Mouse (Mus musculus) stomach, embryonic 15.5 days (tissue): Measurements from ENCODE around the gene Mrpl33. TPM values are rescaled to one million over a fixed set of nuclear protein-coding genes. Genes with fewer than 3 reads are reported as not detected.

Source experiments
- ATAC-seq: fragments of 200-750 bp; cut with Nextera tagmentation; 2 replicates; pipeline ENCODE4 v1.8.0; 2017; ENCODE audit warnings: low read depth, moderate number of reproducible peaks, moderate TSS enrichment; ENCODE audit not compliant: insufficient read depth, low FRiP score
- H3K27ac ChIP-seq: fragments of 300-500 bp; sonication (generic); 2 replicates; pipeline ENCODE4 v1.5.1; 2015; ENCODE audit warnings: mild to moderate bottlenecking, inconsistent platforms
- H3K27me3 ChIP-seq: fragments of 300-500 bp; sonication (generic); replicated peaks from 2 replicates; pipeline ENCODE4 v1.6.1; 2015; ENCODE audit warnings: inconsistent platforms
- H3K36me3 ChIP-seq: fragments of 300-500 bp; sonication (generic); 2 replicates; pipeline ENCODE4 v1.6.1; 2015; ENCODE audit warnings: inconsistent platforms
- H3K4me1 ChIP-seq: fragments of 300-500 bp; sonication (generic); 2 replicates; pipeline ENCODE4 v1.6.1; 2015; ENCODE audit warnings: inconsistent platforms
- H3K4me2 ChIP-seq: fragments of 300-500 bp; sonication (generic); 2 replicates; pipeline ENCODE4 v1.6.1; 2015; ENCODE audit warnings: mild to moderate bottlenecking, inconsistent platforms
- H3K4me3 ChIP-seq: fragments of 300-500 bp; sonication (generic); replicated peaks from 2 replicates; pipeline ENCODE4 v1.5.1; 2015; ENCODE audit warnings: inconsistent platforms
- H3K9ac ChIP-seq: fragments of 300-500 bp; sonication (generic); 2 replicates; pipeline ENCODE4 v1.6.1; 2015; ENCODE audit warnings: inconsistent platforms
- H3K9me3 ChIP-seq: fragments of 300-500 bp; sonication (generic); 2 replicates; pipeline ENCODE4 v1.6.1; 2016; ENCODE audit warnings: inconsistent platforms
- WGBS: fragments of 180-500 bp; shearing (Covaris S2); methylation state at CpG from one replicate; pipeline ENCODE4 v1.1.7; 2015; 5-methylcytosine and 5-hydroxymethylcytosine counted together
- polyA plus RNA-seq: library from polyadenylated mRNA; unstranded; fragments of >200 nt; fragmentation: Nextera tagmentation; extraction: Ambion mirVana; gene quantifications from 2 replicates; pipeline ENCODE4 v1.2.1, GENCODE M21; 2015

Mrpl33 gene
- 309 and 347 TPM in 2 replicates for polyA plus RNA-seq

DNA sequence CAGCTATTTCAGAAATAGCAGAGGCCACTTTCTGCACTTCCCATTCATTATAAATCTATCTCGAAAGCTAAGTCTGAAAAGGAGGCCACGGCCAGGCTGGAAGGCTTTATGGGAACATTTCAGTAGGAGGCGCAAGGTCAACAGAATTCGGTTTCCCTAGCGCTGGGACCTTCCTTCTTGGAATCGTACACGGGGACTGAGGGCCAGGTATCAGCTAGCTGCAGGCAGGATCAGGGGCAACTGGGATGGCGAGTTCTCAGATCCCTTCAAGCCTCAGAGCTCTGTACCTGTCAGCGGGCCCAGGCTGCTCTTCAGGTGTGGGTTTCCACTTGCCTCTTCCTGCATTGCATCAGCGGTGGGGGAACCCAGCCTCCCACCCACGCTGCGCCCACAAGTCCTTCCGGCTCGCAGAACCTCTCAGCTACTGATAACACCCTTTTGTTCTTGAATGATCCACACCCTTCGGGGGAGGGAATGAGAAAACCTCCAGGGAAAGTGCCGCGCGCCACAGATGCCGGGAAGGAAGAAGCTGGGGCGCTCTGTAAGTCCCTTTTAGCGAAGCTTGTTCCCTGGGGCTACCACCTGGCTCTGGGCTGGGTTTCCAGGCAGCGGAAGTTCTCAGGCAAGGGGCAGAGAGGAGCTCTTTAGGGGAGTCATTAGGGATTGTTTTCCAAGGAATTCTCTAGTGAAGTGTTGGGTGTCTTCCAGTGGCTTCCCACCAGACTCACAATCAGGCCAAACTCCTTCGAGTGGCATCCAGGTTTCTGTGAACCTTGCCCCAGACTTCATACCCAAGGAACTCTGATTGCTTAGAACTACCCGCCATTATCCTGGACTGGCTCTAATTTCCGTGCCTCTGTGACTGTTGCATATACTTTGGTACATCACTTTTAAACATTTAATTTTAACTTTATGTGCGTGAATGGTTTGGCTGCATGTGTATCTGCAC, at the start of gene Mrpl33:
Mrpl33 (plus strand) TSS at position 455 of the 949 bp plus-strand sequence.
- 7% methylated on average over 26 of the region's 26 CpGs for WGBS
- peaks cover 6% of the 10 kb centered on the region; the same call in 1 of the 2 replicates for H3K4me1 ChIP-seq
- H3K27me3 ChIP-seq: no peaks in the 10 kb centered on the region
- peak within 1 kb of the TSS; percentile 53 for H3K4me2 ChIP-seq
- H3K9ac ChIP-seq: peak within 1 kb of the TSS; percentile 0; the same call in 1 of the 2 replicates
- no peaks in the 10 kb centered on the region for H3K9me3 ChIP-seq
- peak within 1 kb of the TSS; percentile 83 for H3K27ac ChIP-seq
- H3K4me3 ChIP-seq: peak within 1 kb of the TSS; percentile 31
- ATAC-seq: peak; percentile 79
- no peaks in the 10 kb centered on the region for H3K36me3 ChIP-seq

GRCm38 (mm10) chr5:31559401-31559800, 37.3 kb upstream of the Mrpl33 start:
- ATAC-seq: no peak
- Histone ChIP-seq H3K27ac (no peak overlapping the region), H3K4me2 (no peak overlapping the region), H3K27me3 (no peaks in the 10 kb centered on the region), H3K4me1 (peaks cover 4% of the 10 kb centered on the region; the same call in 1 of the 2 replicates), H3K36me3 (peaks cover 6% of the 10 kb centered on the region; the same call in 1 of the 2 replicates), H3K4me3 (no peak overlapping the region), H3K9ac (no peak overlapping the region), H3K9me3 (no peaks in the 10 kb centered on the region)
- 46% methylated on average over 1 of the region's 1 CpGs for WGBS

- WGBS: 90% methylated on average over 2 of the region's 2 CpGs
- Histone ChIP-seq H3K9me3 (no peaks in the 10 kb centered on the region), H3K4me3 (no peak overlapping the region), H3K4me2 (no peak overlapping the region), H3K27ac (no peak overlapping the region), H3K36me3 (no peaks in the 10 kb centered on the region), H3K9ac (no peak overlapping the region), H3K27me3 (no peaks in the 10 kb centered on the region), H3K4me1 (peaks cover 4% of the 10 kb centered on the region; the same call in 1 of the 2 replicates)
- ATAC-seq: no peak
Observed at GRCm38 (mm10) chr5:31560352-31560751, 36.4 kb upstream of the Mrpl33 start.

DNA sequence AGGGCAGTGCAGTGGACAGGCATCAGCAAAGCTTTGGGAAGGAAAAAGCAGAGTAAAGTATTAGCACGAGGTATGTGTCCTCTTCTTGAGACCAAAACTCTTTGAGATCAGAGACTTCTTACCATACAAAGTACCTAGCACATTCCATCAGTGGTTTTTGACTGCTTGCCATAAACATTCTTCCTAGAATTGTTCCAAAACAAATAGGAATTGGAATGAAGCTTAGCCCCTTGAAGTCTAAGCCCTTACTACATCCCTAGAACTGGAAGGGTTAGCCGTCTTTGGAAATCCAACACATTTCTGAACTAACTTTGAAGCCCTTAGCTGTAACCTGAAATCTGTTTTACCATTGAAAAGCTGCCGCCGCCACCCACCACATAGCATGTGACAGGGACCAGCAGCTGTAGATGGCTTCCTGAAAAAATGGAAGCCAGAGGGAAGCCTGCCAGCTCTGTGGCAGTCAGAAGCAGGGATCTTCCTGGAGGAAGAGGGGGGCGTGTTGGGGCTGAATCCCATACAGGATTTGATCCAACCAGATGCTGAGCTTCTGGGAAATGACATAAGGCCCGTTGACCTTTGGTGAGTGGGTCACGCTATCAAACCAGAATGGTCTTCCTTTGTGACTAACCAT, 34.6 kb upstream of the Mrpl33 start:
- Histone ChIP-seq H3K36me3 (no peaks in the 10 kb centered on the region), H3K4me1 (peaks cover 4% of the 10 kb centered on the region; the same call in 1 of the 2 replicates), H3K27ac (peak overlapping the region; percentile 13; the same call in 1 of the 2 replicates), H3K9ac (no peak overlapping the region), H3K27me3 (no peaks in the 10 kb centered on the region), H3K9me3 (no peaks in the 10 kb centered on the region), H3K4me3 (no peak overlapping the region), H3K4me2 (no peak overlapping the region)
- 76% methylated on average over 7 of the region's 7 CpGs for WGBS
- no peak for ATAC-seq

GRCm38 (mm10) chr5:31563496-31563895, 33.2 kb upstream of the Mrpl33 start:
- WGBS: 11% methylated on average over 6 of the region's 6 CpGs
- no peak overlapping the region for H3K4me2 ChIP-seq
- H3K27me3 ChIP-seq: no peaks in the 10 kb centered on the region
- H3K36me3 ChIP-seq: no peaks in the 10 kb centered on the region
- H3K4me1 ChIP-seq: peaks cover 4% of the 10 kb centered on the region; the same call in 1 of the 2 replicates
- H3K9ac ChIP-seq: no peak overlapping the region
- H3K4me3 ChIP-seq: no peak overlapping the region
- ATAC-seq: no peak
- H3K9me3 ChIP-seq: no peaks in the 10 kb centered on the region
- H3K27ac ChIP-seq: 0 out of 2 replicates have a peak overlapping the region, but pooled peaks have one; percentile 36

- no peak for ATAC-seq
- 0 out of 2 replicates have a peak overlapping the region, but pooled peaks have one; percentile 36 for H3K27ac ChIP-seq
Observed at GRCm38 (mm10) chr5:31563905-31564304, 32.8 kb upstream of the Mrpl33 start.

DNA sequence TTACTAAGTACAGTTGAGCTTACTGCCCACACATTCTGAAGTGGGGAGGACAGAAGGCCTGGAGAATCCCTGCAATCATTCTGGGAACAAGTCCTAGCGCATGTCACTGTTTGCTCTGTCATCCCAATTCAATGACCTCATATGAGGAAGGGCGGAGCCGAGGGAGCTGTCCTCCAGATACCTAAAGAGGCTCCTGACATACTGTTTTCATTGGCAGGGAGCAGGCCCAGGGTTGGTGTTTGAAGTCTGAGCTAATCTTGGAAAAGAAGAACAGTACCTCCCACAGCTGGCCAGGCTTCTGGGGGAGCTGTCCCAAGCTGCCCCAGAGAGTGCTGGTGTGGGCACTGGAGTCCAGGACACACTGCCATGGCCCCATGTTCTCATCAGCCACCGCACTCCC, 31.8 kb upstream of the Mrpl33 start:
- Histone ChIP-seq H3K27me3 (no peaks in the 10 kb centered on the region), H3K27ac (peak overlapping the region; percentile 5; the same call in 1 of the 2 replicates), H3K9me3 (no peaks in the 10 kb centered on the region), H3K4me3 (no peak overlapping the region), H3K9ac (no peak overlapping the region), H3K4me2 (no peak overlapping the region), H3K36me3 (no peaks in the 10 kb centered on the region), H3K4me1 (peaks cover 4% of the 10 kb centered on the region; the same call in 1 of the 2 replicates)
- WGBS: 76% methylated on average over 4 of the region's 4 CpGs
- ATAC-seq: no peak

More at GRCm38 (mm10) chr5:31563905-31564304, 32.8 kb upstream of the Mrpl33 start:
- no peak overlapping the region for H3K4me3 ChIP-seq
- no peaks in the 10 kb centered on the region for H3K9me3 ChIP-seq
- WGBS: 32% methylated on average over 7 of the region's 7 CpGs
- H3K36me3 ChIP-seq: no peaks in the 10 kb centered on the region
- H3K9ac ChIP-seq: no peak overlapping the region
- peaks cover 4% of the 10 kb centered on the region; the same call in 1 of the 2 replicates for H3K4me1 ChIP-seq
- no peak overlapping the region for H3K4me2 ChIP-seq
- H3K27me3 ChIP-seq: no peaks in the 10 kb centered on the region

DNA sequence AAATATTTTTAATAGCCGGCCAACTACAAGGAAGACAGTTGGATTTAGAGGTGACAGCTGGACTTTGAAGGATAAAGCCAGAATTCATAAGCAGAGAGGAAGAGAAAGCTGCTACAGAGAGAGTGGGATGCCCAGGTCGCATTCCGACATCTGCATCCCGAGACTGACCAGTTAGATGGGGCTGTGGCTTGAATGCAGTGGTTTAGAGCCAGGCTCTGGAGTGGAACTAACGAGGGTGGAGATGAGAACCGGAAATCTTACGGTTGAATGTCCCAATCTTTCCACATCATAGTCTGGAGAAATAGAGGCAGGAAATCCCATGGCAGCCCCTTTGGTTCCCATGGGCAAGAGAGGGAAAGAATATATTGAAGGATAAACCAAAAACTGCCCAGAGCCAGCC, 30.7 kb upstream of the Mrpl33 start:
- H3K9ac ChIP-seq: no peak overlapping the region
- H3K27ac ChIP-seq: no peak overlapping the region
- no peaks in the 10 kb centered on the region for H3K36me3 ChIP-seq
- H3K4me3 ChIP-seq: no peak overlapping the region
- 87% methylated on average over 7 of the region's 7 CpGs for WGBS
- no peak overlapping the region for H3K4me2 ChIP-seq
- H3K4me1 ChIP-seq: peaks cover 8% of the 10 kb centered on the region
- H3K27me3 ChIP-seq: no peaks in the 10 kb centered on the region
- no peaks in the 10 kb centered on the region for H3K9me3 ChIP-seq
- no peak for ATAC-seq

DNA sequence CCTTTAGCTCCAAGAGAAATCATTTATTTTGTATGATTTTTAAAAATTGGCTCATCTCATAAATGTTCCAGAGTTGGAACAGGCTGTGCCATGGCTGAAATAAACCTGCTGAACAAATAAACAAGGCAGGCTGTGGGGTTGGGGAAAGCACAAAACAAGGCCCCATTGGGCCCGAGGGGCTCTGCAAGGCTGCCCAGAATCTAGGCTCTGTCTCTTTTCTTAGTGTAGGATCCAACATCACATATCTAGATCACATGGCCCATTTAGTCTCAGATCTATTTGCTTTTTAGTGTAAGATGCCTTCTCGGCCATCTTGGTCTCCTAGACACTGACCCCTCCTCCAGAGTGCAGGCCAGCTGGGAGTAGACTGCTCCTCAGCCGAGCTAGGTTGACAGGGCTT, 30.3 kb upstream of the Mrpl33 start:
- Histone ChIP-seq H3K4me2 (no peak overlapping the region), H3K9ac (no peak overlapping the region), H3K4me3 (no peak overlapping the region), H3K9me3 (no peaks in the 10 kb centered on the region), H3K36me3 (no peaks in the 10 kb centered on the region), H3K27me3 (no peaks in the 10 kb centered on the region), H3K27ac (no peak overlapping the region), H3K4me1 (peaks cover 12% of the 10 kb centered on the region)
- 53% methylated on average over 3 of the region's 3 CpGs for WGBS
- ATAC-seq: no peak

- no peaks in the 10 kb centered on the region for H3K36me3 ChIP-seq
- peaks cover 15% of the 10 kb centered on the region for H3K4me1 ChIP-seq
- no peak overlapping the region for H3K9ac ChIP-seq
- H3K27me3 ChIP-seq: no peaks in the 10 kb centered on the region
- 60% methylated on average over 5 of the region's 5 CpGs for WGBS
- no peak overlapping the region for H3K4me2 ChIP-seq
- H3K4me3 ChIP-seq: no peak overlapping the region
- no peak overlapping the region for H3K27ac ChIP-seq
- H3K9me3 ChIP-seq: no peaks in the 10 kb centered on the region
- no peak for ATAC-seq
Observed at GRCm38 (mm10) chr5:31567951-31568657, 28.6 kb upstream of the Mrpl33 start.

- Histone ChIP-seq H3K4me3 (peak overlapping the region; percentile 12), H3K9me3 (no peaks in the 10 kb centered on the region), H3K36me3 (no peaks in the 10 kb centered on the region), H3K4me1 (peaks cover 11% of the 10 kb centered on the region), H3K27ac (peak overlapping the region; percentile 61; the same call in 1 of the 2 replicates), H3K27me3 (no peaks in the 10 kb centered on the region), H3K9ac (no peak overlapping the region), H3K4me2 (peak overlapping the region; percentile 44)
- WGBS: 17% methylated on average over 20 of the region's 20 CpGs
- ATAC-seq: no peak
Observed at GRCm38 (mm10) chr5:31571023-31571608, 25.6 kb upstream of the Mrpl33 start.
